Mouse (Mus musculus) neural tube, embryonic 10.5 days (tissue): ENCODE results near the gene Gm12789.
"Not testable (repeated sequence)": the region's sequence is repeated elsewhere in the genome, so short reads cannot be mapped to it uniquely, and the experiment has no call there.

Experiments
- DNase-seq: peaks from one replicate; pipeline ENCODE4 v3.0.0-alpha.2; 2017; ENCODE audit warnings: low spot score; ENCODE audit errors: extremely low spot score

The Gm12789 gene

GRCm38 (mm10) chr4:101986326-101986725, at the start of gene Gm12789:
Gene Gm12789, plus strand, starts transcription at chr4:101986626.
- not testable (repeated sequence) for DNase-seq

GRCm38 (mm10) chr4:101940107-101940506, 46.3 kb upstream of the Gm12789 start, which contains the start of gene Gm12794:
Gene Gm12794, plus strand, starts transcription at chr4:101940407.
- not testable (repeated sequence) for DNase-seq

GRCm38 (mm10) chr4:101980949-101981348, 5.5 kb upstream of the Gm12789 start, which contains the start of gene Gm12790:
Gene Gm12790, minus strand, starts transcription at chr4:101981049.
- DNase-seq = not testable (repeated sequence)

GRCm38 (mm10) chr4:101985678-101986077, 748 bp upstream of the Gm12789 start:
- DNase-seq = no peak

GRCm38 (mm10) chr4:101997426-101997825, 11.0 kb downstream of the Gm12789 start:
- no peak for DNase-seq

- peak; percentile 73 for DNase-seq
These were observed 12.0 kb downstream of the Gm12789 start for GRCm38 (mm10) chr4:101998267-101998922.

GRCm38 (mm10) chr4:102026619-102027018, 40.2 kb downstream of the Gm12789 start:
- no peak for DNase-seq
